Mouse (Mus musculus): ENCODE measurements at regions not wholly inside any gene's neighbourhood (a gene's known extent, or its start where the extent isn't known, plus 50 kb on each side); places are given as distances from the start of the nearest gene placed in this dataset.
A peak's percentile ranks its signal among the peaks of the same experiment; 100 is the strongest.

- no peak for DNase-seq (ENCODE audit: extremely low read depth, low read depth, low spot score)
These were observed 115.3 kb downstream of the Evx1 start for GRCm38 (mm10) chr6:52428489-52429203.

GRCm38 (mm10) chr6:52429204-52429552 lies 115.9 kb downstream of the Evx1 start:
- peak; percentile 93 for DNase-seq (ENCODE audit: extremely low read depth, low read depth, low spot score)

GRCm38 (mm10) chr6:52433234-52433633 lies 119.9 kb downstream of the Evx1 start:
- DNase-seq (ENCODE audit: extremely low read depth, low read depth, low spot score) = no peak

- DNase-seq (ENCODE audit: extremely low read depth, low read depth, low spot score) = no peak
These were observed 121.5 kb downstream of the Evx1 start for GRCm38 (mm10) chr6:52434771-52435170.

GRCm38 (mm10) chr6:52435358-52435757 lies 122.1 kb downstream of the Evx1 start:
- DNase-seq (ENCODE audit: extremely low read depth, low read depth, low spot score) = no peak

GRCm38 (mm10) chr6:52438366-52438765 lies 125.1 kb downstream of the Evx1 start:
- DNase-seq (ENCODE audit: extremely low read depth, low read depth, low spot score) = no peak

GRCm38 (mm10) chr6:52439204-52439603 lies 125.9 kb downstream of the Evx1 start:
- no peak for DNase-seq (ENCODE audit: extremely low read depth, low read depth, low spot score)

GRCm38 (mm10) chr6:52440160-52440559 lies 126.9 kb downstream of the Evx1 start:
- no peak for DNase-seq (ENCODE audit: extremely low read depth, low read depth, low spot score)

GRCm38 (mm10) chr6:52443112-52443984 lies 130.1 kb downstream of the Evx1 start:
- no peak for DNase-seq (ENCODE audit: extremely low read depth, low read depth, low spot score)

GRCm38 (mm10) chr6:52458828-52459227 lies 145.5 kb downstream of the Evx1 start:
- no peak for DNase-seq (ENCODE audit: extremely low read depth, low read depth, low spot score)

GRCm38 (mm10) chr6:52461186-52461585 lies 147.9 kb downstream of the Evx1 start:
- DNase-seq (ENCODE audit: extremely low read depth, low read depth, low spot score) = no peak

- no peak for DNase-seq (ENCODE audit: extremely low read depth, low read depth, low spot score)
These were observed 150.1 kb downstream of the Evx1 start for GRCm38 (mm10) chr6:52463369-52463768.

GRCm38 (mm10) chr6:52464571-52464970 lies 151.3 kb downstream of the Evx1 start:
- DNase-seq (ENCODE audit: extremely low read depth, low read depth, low spot score) = no peak

GRCm38 (mm10) chr6:52465834-52466525 lies 152.7 kb downstream of the Evx1 start:
- no peak for DNase-seq (ENCODE audit: extremely low read depth, low read depth, low spot score)

GRCm38 (mm10) chr6:52470831-52471230 lies 157.5 kb downstream of the Evx1 start:
- no peak for DNase-seq (ENCODE audit: extremely low read depth, low read depth, low spot score)

GRCm38 (mm10) chr6:52471384-52471957 lies 158.2 kb downstream of the Evx1 start:
- DNase-seq (ENCODE audit: extremely low read depth, low read depth, low spot score) = no peak

GRCm38 (mm10) chr6:52472008-52472407 lies 158.7 kb downstream of the Evx1 start:
- no peak for DNase-seq (ENCODE audit: extremely low read depth, low read depth, low spot score)

GRCm38 (mm10) chr6:52473042-52473589 lies 159.8 kb downstream of the Evx1 start:
- no peak for DNase-seq (ENCODE audit: extremely low read depth, low read depth, low spot score)

- DNase-seq (ENCODE audit: extremely low read depth, low read depth, low spot score) = no peak
These were observed 160.6 kb downstream of the Evx1 start for GRCm38 (mm10) chr6:52473924-52474323.

- DNase-seq (ENCODE audit: extremely low read depth, low read depth, low spot score) = no peak
These were observed 162.4 kb downstream of the Evx1 start for GRCm38 (mm10) chr6:52475676-52476075.

GRCm38 (mm10) chr6:52476907-52477306 lies 163.3 kb downstream of the Hibadh start:
- no peak for DNase-seq (ENCODE audit: extremely low read depth, low read depth, low spot score)

Data from fat pad, adult 2 months (tissue).